Comparison of ENCODE assay signal across 9 mouse cellular contexts in the genomic region with DNA sequence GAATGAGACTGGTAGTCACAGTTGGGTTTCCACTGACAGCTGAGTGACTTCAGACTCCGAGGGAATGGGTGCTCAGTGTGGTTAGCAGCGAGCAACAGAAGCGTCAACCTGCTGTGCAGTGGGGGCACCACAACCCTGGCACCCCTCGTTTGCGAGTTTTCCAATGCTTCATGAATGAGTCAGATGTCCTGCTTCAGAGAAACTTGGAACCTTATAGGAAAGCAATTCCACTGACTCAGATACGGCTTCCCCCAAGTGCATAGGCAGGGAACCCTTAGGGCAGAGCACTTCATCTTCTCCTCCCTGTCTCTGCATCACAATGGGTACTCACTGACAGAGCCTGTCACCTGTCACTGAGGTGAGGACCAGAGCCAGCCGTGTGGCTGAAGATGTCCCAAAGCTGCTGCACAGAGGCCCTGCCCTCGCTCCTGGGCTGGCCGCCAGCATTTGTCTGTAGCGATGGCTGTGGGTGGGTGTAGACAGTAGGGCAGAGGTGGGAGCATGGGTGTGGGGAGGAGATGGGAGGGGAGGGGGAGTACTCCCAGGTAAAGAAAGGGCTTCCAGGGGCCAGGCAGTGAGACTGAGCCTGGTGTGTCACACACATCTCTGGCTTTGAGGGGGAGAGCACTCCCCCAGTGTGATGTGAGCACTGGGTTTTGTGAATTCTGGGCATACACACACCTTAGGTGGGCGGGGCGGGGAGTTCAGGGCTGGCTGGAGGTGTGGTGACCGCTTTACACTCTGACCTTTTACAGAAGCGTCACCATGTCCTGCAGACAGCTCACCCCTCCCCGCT. TPM values are rescaled to one million over a fixed set of nuclear protein-coding genes. Genes with fewer than 3 reads are reported as not detected.
DNase-seq lines count a peak whose midpoint lies in the region; ATAC-seq lines count a peak whose summit lies in the region.
"Had no signal": no experiment of that assay in that cellular context is flagged by ENCODE, and none has a peak within 500 bp of the region (broad histone marks: within the 10 kb centered on the region; RNA-seq: fewer than 3 reads in every experiment).

No protein-coding gene starts in this region.

- H3K4me3 ChIP-seq in forebrain, embryonic 12.5 days (replicated peaks), result no peak overlapping the region
- no peak overlapping the region for H3K4me3 ChIP-seq in forebrain, embryonic 11.5 days (ENCODE audit: low read depth, low read length)
- no peak overlapping the region for H3K4me3 ChIP-seq in kidney, embryonic 16.5 days (ENCODE audit: low read length)
- H3K4me3 ChIP-seq in heart, embryonic 16.5 days (ENCODE audit: low read length), result no peak overlapping the region
- H3K4me3 ChIP-seq in midbrain, embryonic 15.5 days, result no peak overlapping the region

- no peak overlapping the region for H3K9ac ChIP-seq in forebrain, embryonic 12.5 days
- no peak overlapping the region for H3K9ac ChIP-seq in forebrain, embryonic 11.5 days (ENCODE audit: low read length)
- H3K9ac ChIP-seq in kidney, embryonic 16.5 days (replicated peaks; ENCODE audit: low read length), result no peak overlapping the region
- H3K9ac ChIP-seq in heart, embryonic 16.5 days (ENCODE audit: low read length), result peak overlapping the region; percentile 9; the same call in 1 of the 2 replicates
- H3K9ac ChIP-seq in midbrain, embryonic 15.5 days, result no peak overlapping the region

- H3K4me1 ChIP-seq in forebrain, embryonic 12.5 days, result peaks cover 33% of the 10 kb centered on the region
- H3K4me1 ChIP-seq in forebrain, embryonic 11.5 days (replicated peaks; ENCODE audit: control insufficient read depth, insufficient read depth, low read length), result peaks cover under 1% of the 10 kb centered on the region; the same call in 1 of the 2 replicates
- peaks cover 28% of the 10 kb centered on the region for H3K4me1 ChIP-seq in kidney, embryonic 16.5 days (ENCODE audit: insufficient read depth, low read length)
- peaks cover 46% of the 10 kb centered on the region for H3K4me1 ChIP-seq in heart, embryonic 16.5 days (ENCODE audit: control insufficient read depth, insufficient read depth, low read length)
- H3K4me1 ChIP-seq in midbrain, embryonic 15.5 days, result peaks cover 23% of the 10 kb centered on the region

- H3K36me3 ChIP-seq in forebrain, embryonic 12.5 days (replicated peaks), result peaks cover 27% of the 10 kb centered on the region
- H3K36me3 ChIP-seq in forebrain, embryonic 11.5 days (ENCODE audit: control insufficient read depth, insufficient read depth, low read length), result no peaks in the 10 kb centered on the region
- H3K36me3 ChIP-seq in kidney, embryonic 16.5 days (ENCODE audit: insufficient read depth, low read length), result peaks cover 6% of the 10 kb centered on the region; the same call in 1 of the 2 replicates
- H3K36me3 ChIP-seq in heart, embryonic 16.5 days (ENCODE audit: control insufficient read depth, insufficient read depth), result 0 out of 2 replicates have a peak, but pooled peaks cover 2% of the 10 kb centered on the region
- no peaks in the 10 kb centered on the region for H3K36me3 ChIP-seq in midbrain, embryonic 15.5 days (replicated peaks)

- H3K27me3 ChIP-seq in forebrain, embryonic 12.5 days, result no peaks in the 10 kb centered on the region
- H3K27me3 ChIP-seq in forebrain, embryonic 11.5 days (ENCODE audit: control insufficient read depth, insufficient read depth, low read length), result no peaks in the 10 kb centered on the region
- H3K27me3 ChIP-seq in kidney, embryonic 16.5 days (ENCODE audit: insufficient read depth, low read length), result no peaks in the 10 kb centered on the region
- no peaks in the 10 kb centered on the region for H3K27me3 ChIP-seq in heart, embryonic 16.5 days (ENCODE audit: control insufficient read depth, insufficient read depth, low read length)
- no peaks in the 10 kb centered on the region for H3K27me3 ChIP-seq in midbrain, embryonic 15.5 days (replicated peaks)

- no peak for DNase-seq in forebrain, embryonic 11.5 days (ENCODE audit: low spot score)
- no peak for DNase-seq in kidney, adult 18-20 months
- no peak for DNase-seq in thymus, postnatal 36 days
- no peak for DNase-seq in left cerebral cortex, adult 8-10 months (ENCODE audit: low spot score in 2 of 2)

- WGBS in forebrain, embryonic 12.5 days, result 89% methylated on average over 15 of the region's 15 CpGs
- WGBS in forebrain, embryonic 11.5 days, result 91% methylated on average over 15 of the region's 15 CpGs
- 75% methylated on average over 15 of the region's 15 CpGs for WGBS in kidney, embryonic 16.5 days
- 58% methylated on average over 15 of the region's 15 CpGs for WGBS in heart, embryonic 16.5 days
- WGBS in midbrain, embryonic 15.5 days, result 87% methylated on average over 15 of the region's 15 CpGs

- no peak overlapping the region for H3K4me2 ChIP-seq in forebrain, embryonic 12.5 days
- no peak overlapping the region for H3K4me2 ChIP-seq in forebrain, embryonic 11.5 days (ENCODE audit: low read depth, low read length, severe bottlenecking)
- H3K4me2 ChIP-seq in kidney, embryonic 16.5 days (replicated peaks; ENCODE audit: low read depth, low read length), result no peak overlapping the region
- H3K4me2 ChIP-seq in heart, embryonic 16.5 days (ENCODE audit: low read depth, low read length), result no peak overlapping the region
- H3K4me2 ChIP-seq in midbrain, embryonic 15.5 days, result no peak overlapping the region

- no peaks in the 10 kb centered on the region for H3K9me3 ChIP-seq in forebrain, embryonic 12.5 days
- H3K9me3 ChIP-seq in forebrain, embryonic 11.5 days (ENCODE audit: control insufficient read depth, low read length), result no peaks in the 10 kb centered on the region
- no peaks in the 10 kb centered on the region for H3K9me3 ChIP-seq in kidney, embryonic 16.5 days (ENCODE audit: low read length)
- no peaks in the 10 kb centered on the region for H3K9me3 ChIP-seq in heart, embryonic 16.5 days (replicated peaks; ENCODE audit: control insufficient read depth, low read length)
- H3K9me3 ChIP-seq in midbrain, embryonic 15.5 days, result no peaks in the 10 kb centered on the region

- H3K27ac ChIP-seq in forebrain, embryonic 12.5 days, result peak overlapping the region; percentile 84
- no peak overlapping the region for H3K27ac ChIP-seq in forebrain, embryonic 11.5 days (ENCODE audit: low read depth, low read length)
- no peak overlapping the region for H3K27ac ChIP-seq in kidney, embryonic 16.5 days (ENCODE audit: low read length)
- peak overlapping the region; percentile 93 for H3K27ac ChIP-seq in heart, embryonic 16.5 days (ENCODE audit: low read length)
- 0 out of 2 replicates have a peak overlapping the region, but pooled peaks have one; percentile 72 for H3K27ac ChIP-seq in midbrain, embryonic 15.5 days
- H3K27ac ChIP-seq: macrophage had no signal

- no peak for ATAC-seq in forebrain, embryonic 12.5 days (ENCODE audit: low FRiP score)
- ATAC-seq in forebrain, embryonic 11.5 days (replicated peaks; ENCODE audit: low FRiP score), result no peak
- 0 out of 2 replicates have a peak, but pooled peaks have one; percentile 24 for ATAC-seq in kidney, embryonic 16.5 days (ENCODE audit: low FRiP score, low TSS enrichment)
- no peak for ATAC-seq in heart, embryonic 16.5 days (replicated peaks; ENCODE audit: extremely low read depth, insufficient read depth, low FRiP score)
- ATAC-seq in midbrain, embryonic 15.5 days (replicated peaks), result no peak

RNA-seq across cellular contexts. Expression of a gene that starts 7.5 kb away (rescaled TPM):
- 64.4 and 69.6 TPM in 2 replicates for polyA plus RNA-seq in forebrain, embryonic 12.5 days (2016; fragmentation: Nextera tagmentation; extraction: Ambion mirVana)
- 49.4 and 50.6 TPM in 2 replicates for polyA plus RNA-seq in forebrain, embryonic 11.5 days (2014; fragmentation: Nextera tagmentation; extraction: Ambion mirVana)
- 56.2 and 57.0 TPM in 2 replicates for polyA plus RNA-seq in kidney, embryonic 16.5 days (2015; fragmentation: Nextera tagmentation; extraction: Ambion mirVana)
- 42.7 and 43.0 TPM in 2 replicates for polyA plus RNA-seq in heart, embryonic 16.5 days (2015; fragmentation: Nextera tagmentation; extraction: Ambion mirVana)
- polyA plus RNA-seq in midbrain, embryonic 15.5 days (2015; fragmentation: Nextera tagmentation; extraction: Ambion mirVana), result 8.5 and 9.7 TPM in 2 replicates
- 1 to 10 TPM; 2.1 to 3.7 (median 3.2) TPM for total RNA-seq in left cerebral cortex, adult 8-10 months (2022)

RNA-seq across cellular contexts. Expression of a gene that starts 8.7 kb away (rescaled TPM):
- 1.7 and 1.9 TPM in 2 replicates for polyA plus RNA-seq in forebrain, embryonic 12.5 days (2016; fragmentation: Nextera tagmentation; extraction: Ambion mirVana)
- polyA plus RNA-seq in forebrain, embryonic 11.5 days (2014; fragmentation: Nextera tagmentation; extraction: Ambion mirVana), result 1.3 and 1.9 TPM in 2 replicates
- 4.7 and 5.7 TPM in 2 replicates for polyA plus RNA-seq in kidney, embryonic 16.5 days (2015; fragmentation: Nextera tagmentation; extraction: Ambion mirVana)
- polyA plus RNA-seq in heart, embryonic 16.5 days (2015; fragmentation: Nextera tagmentation; extraction: Ambion mirVana), result 12.0 and 13.9 TPM in 2 replicates
- 5.0 and 5.8 TPM in 2 replicates for polyA plus RNA-seq in midbrain, embryonic 15.5 days (2015; fragmentation: Nextera tagmentation; extraction: Ambion mirVana)
- total RNA-seq in left cerebral cortex, adult 8-10 months (2022), result 1 to 10 TPM; 5.5 to 7.8 (median 6.4) TPM

RNA-seq across cellular contexts. Expression of a gene that starts 9.7 kb away (rescaled TPM):
- polyA plus RNA-seq in forebrain, embryonic 12.5 days (2016; fragmentation: Nextera tagmentation; extraction: Ambion mirVana), result 10.9 and 11.3 TPM in 2 replicates
- polyA plus RNA-seq in forebrain, embryonic 11.5 days (2014; fragmentation: Nextera tagmentation; extraction: Ambion mirVana), result 12.6 and 12.9 TPM in 2 replicates
- 8.7 and 9.1 TPM in 2 replicates for polyA plus RNA-seq in kidney, embryonic 16.5 days (2015; fragmentation: Nextera tagmentation; extraction: Ambion mirVana)
- 7.3 and 8.0 TPM in 2 replicates for polyA plus RNA-seq in heart, embryonic 16.5 days (2015; fragmentation: Nextera tagmentation; extraction: Ambion mirVana)
- 5.3 and 6.9 TPM in 2 replicates for polyA plus RNA-seq in midbrain, embryonic 15.5 days (2015; fragmentation: Nextera tagmentation; extraction: Ambion mirVana)
- total RNA-seq in left cerebral cortex, adult 8-10 months (2022), result 1 to 10 TPM; 4.7 to 9.3 (median 5.9) TPM

RNA-seq across cellular contexts. Expression of a gene that starts 46.3 kb away (rescaled TPM):
- 40.2 and 45.7 TPM in 2 replicates for polyA plus RNA-seq in forebrain, embryonic 12.5 days (2016; fragmentation: Nextera tagmentation; extraction: Ambion mirVana)
- polyA plus RNA-seq in forebrain, embryonic 11.5 days (2014; fragmentation: Nextera tagmentation; extraction: Ambion mirVana), result 17.6 and 19.4 TPM in 2 replicates
- 0.36 and 0.42 TPM in 2 replicates for polyA plus RNA-seq in kidney, embryonic 16.5 days (2015; fragmentation: Nextera tagmentation; extraction: Ambion mirVana)
- 0.14 and 0.27 TPM in 2 replicates for polyA plus RNA-seq in heart, embryonic 16.5 days (2015; fragmentation: Nextera tagmentation; extraction: Ambion mirVana)
- 104 and 115 TPM in 2 replicates for polyA plus RNA-seq in midbrain, embryonic 15.5 days (2015; fragmentation: Nextera tagmentation; extraction: Ambion mirVana)
- total RNA-seq in left cerebral cortex, adult 8-10 months (2022), result 100 to 1,000 TPM; 160 to 171 (median 163) TPM
- polyA plus RNA-seq: macrophage had no signal

Comparison
In these comparisons a context has a peak if more than half of its experiments do, and no peak if none do; other contexts are left out.
1. H3K27ac ChIP-seq: peak in forebrain, embryonic 12.5 days (single experiment), heart, embryonic 16.5 days (single experiment) and midbrain, embryonic 15.5 days (single experiment); none in forebrain, embryonic 11.5 days (single experiment) and kidney, embryonic 16.5 days (single experiment).